24 mouse cellular contexts compared by ENCODE assay signal in genomic region chr12:65111503-65111902, GRCm38 (mm10). TPM values are rescaled to one million over a fixed set of nuclear protein-coding genes. Genes with fewer than 3 reads are reported as not detected.
DNase-seq lines count a peak whose midpoint lies in the region; ATAC-seq and TF ChIP-seq lines count a peak whose summit lies in the region.
"Had no signal": no experiment of that assay in that cellular context is flagged by ENCODE, and none has a peak within 500 bp of the region (broad histone marks: within the 10 kb centered on the region; RNA-seq: fewer than 3 reads in every experiment).

No protein-coding gene starts in this region.

- no peak for TF ChIP-seq POLR2A in ES-Bruce4 (IDR thresholded peaks at IDR 0.05; ENCODE audit: insufficient read depth, low read length)

- H3K36me3 ChIP-seq in ES-Bruce4 (ENCODE audit: control insufficient read depth, insufficient read depth, low read length, poor library complexity, severe bottlenecking) = peaks cover 11% of the 10 kb centered on the region

- ATAC-seq in granulocyte monocyte progenitor cell, adult 5-6 weeks (replicated peaks; ENCODE audit: poor library complexity, severe bottlenecking) = peak; percentile 91
- ATAC-seq: forebrain, embryonic 13.5 days; forebrain, embryonic 16.5 days; hindbrain, postnatal 0 days; inflammation-experienced regulatory T-cells, adult 6 months; intestine, embryonic 16.5 days had no signal

- H3K27ac ChIP-seq in ES-Bruce4 (ENCODE audit: insufficient read depth, low read length) = peak overlapping the region; percentile 87
- H3K27ac ChIP-seq: forebrain, embryonic 10.5 days; forebrain, embryonic 13.5 days; heart, embryonic 13.5 days; hindbrain, embryonic 14.5 days; hindbrain, postnatal 0 days had no signal

- H3K4me1 ChIP-seq in ES-Bruce4 (ENCODE audit: control insufficient read depth, insufficient read depth, low read length) = peaks cover 6% of the 10 kb centered on the region
- H3K4me1 ChIP-seq: forebrain, embryonic 10.5 days; forebrain, embryonic 13.5 days; heart, embryonic 13.5 days had no signal

- TF ChIP-seq CTCF in ES-Bruce4 (IDR thresholded peaks at IDR 0.05; ENCODE audit: low read depth, low read length) = no peak

- H3K9me3 ChIP-seq in ES-Bruce4 (replicated peaks; ENCODE audit: control insufficient read depth, insufficient read depth, low read length, poor library complexity, severe bottlenecking) = 0 out of 2 replicates have a peak, but pooled peaks cover under 1% of the 10 kb centered on the region
- H3K9me3 ChIP-seq: forebrain, embryonic 13.5 days; heart, embryonic 13.5 days had no signal

- DNase-seq in R1 (ENCODE audit: low read depth, low spot score) (peak; percentile 40), adipocyte (ENCODE audit: low spot score) (no peak)
- DNase-seq in spleen, adult 12 weeks (ENCODE audit: low spot score) = no peak
- DNase-seq in thymus, adult 18-20 months = no peak
- DNase-seq: adrenal gland, adult 8-10 months; adrenal gland, postnatal 25 days; cerebellum, adult 18-20 months; cerebellum, adult 9-10 months; cerebellum, postnatal 14 days; gastrocnemius, postnatal 10 days; gastrocnemius, postnatal 36 days; heart, adult 11 months; heart, postnatal 14 days; heart, postnatal 4 days had no signal

- H3K27me3 ChIP-seq in ES-Bruce4 (ENCODE audit: control insufficient read depth, insufficient read depth, low read length, poor library complexity, severe bottlenecking) = no peaks in the 10 kb centered on the region
- H3K27me3 ChIP-seq: forebrain, embryonic 13.5 days; heart, embryonic 13.5 days had no signal

- no peak overlapping the region for H3K4me3 ChIP-seq in ES-Bruce4 (ENCODE audit: low read depth, low read length)
- H3K4me3 ChIP-seq: forebrain, embryonic 10.5 days; forebrain, embryonic 13.5 days; heart, embryonic 13.5 days had no signal

- TF ChIP-seq EP300 in ES-Bruce4 (IDR thresholded peaks at IDR 0.05; ENCODE audit: insufficient read depth, low read depth, low read length) = no peak

- peak overlapping the region; percentile 56; the same call in 1 of the 2 replicates for H3K9ac ChIP-seq in ES-Bruce4 (ENCODE audit: low read depth, poor library complexity, severe bottlenecking)
- H3K9ac ChIP-seq: forebrain, embryonic 13.5 days; heart, embryonic 13.5 days; hindbrain, embryonic 14.5 days had no signal

RNA-seq across cellular contexts. Expression of gene Fancm, which starts 36.1 kb away (rescaled TPM):
- polyA plus RNA-seq in ES-Bruce4 (2011; ENCODE audit: insufficient read depth, insufficient read length, low read depth, missing spikeins) = 56.1 and 59.7 TPM in 2 replicates
- total RNA-seq in granulocyte monocyte progenitor cell, adult 5-6 weeks (2014; fragmentation: Nextera tagmentation) = 33.3 and 36.6 TPM in 2 replicates
- total RNA-seq in granulocyte monocyte progenitor cell, adult 5-6 weeks (2017) = 25.3 and 26.5 TPM in 2 replicates

RNA-seq across cellular contexts. Expression of gene Fkbp3, which starts 37.7 kb away (rescaled TPM):
- polyA plus RNA-seq in ES-Bruce4 (2011; ENCODE audit: insufficient read depth, insufficient read length, low read depth, missing spikeins) = 918 and 983 TPM in 2 replicates
- 232 and 249 TPM in 2 replicates for total RNA-seq in granulocyte monocyte progenitor cell, adult 5-6 weeks (2014; fragmentation: Nextera tagmentation)
- 266 and 303 TPM in 2 replicates for total RNA-seq in granulocyte monocyte progenitor cell, adult 5-6 weeks (2017)
